Mouse (Mus musculus): ENCODE measurements at regions not wholly inside any gene's neighbourhood (a gene's known extent, or its start where the extent isn't known, plus 50 kb on each side); places are given as distances from the start of the nearest gene placed in this dataset.
A peak's percentile ranks its signal among the peaks of the same experiment; 100 is the strongest.
"Not testable (repeated sequence)": the region's sequence is repeated elsewhere in the genome, so short reads cannot be mapped to it uniquely, and the experiment has no call there.

GRCm38 (mm10) chr3:111402135-111402534 lies 1151.3 kb upstream of the Prmt6 start:
- Histone ChIP-seq H3K27me3 (replicated peaks; ENCODE audit: control insufficient read depth, insufficient read depth, low read length) (no peaks in the 10 kb centered on the region), H3K9ac (replicated peaks; ENCODE audit: low read depth, low read length) (no peak overlapping the region), H3K4me3 (replicated peaks; ENCODE audit: low read length) (no peak overlapping the region), H3K36me3 (ENCODE audit: control insufficient read depth, insufficient read depth) (no peaks in the 10 kb centered on the region), H3K27ac (ENCODE audit: low read length) (no peak overlapping the region), H3K4me1 (replicated peaks; ENCODE audit: control insufficient read depth, insufficient read depth, low read length) (no peaks in the 10 kb centered on the region), H3K4me2 (ENCODE audit: low read length) (no peak overlapping the region), H3K9me3 (ENCODE audit: control insufficient read depth, low read length) (no peaks in the 10 kb centered on the region)
- ATAC-seq = no peak
- 39% methylated on average over 3 of the region's 3 CpGs for WGBS

- H3K27me3 ChIP-seq (replicated peaks; ENCODE audit: control insufficient read depth, insufficient read depth, low read length) = no peaks in the 10 kb centered on the region
These were observed 1142.3 kb upstream of the Prmt6 start for GRCm38 (mm10) chr3:111393127-111393526.

GRCm38 (mm10) chr3:111392713-111393112 lies 1141.9 kb upstream of the Prmt6 start:
- not testable (repeated sequence) for H3K36me3 ChIP-seq (ENCODE audit: control insufficient read depth, insufficient read depth); H3K9ac ChIP-seq (replicated peaks; ENCODE audit: low read depth, low read length); H3K9me3 ChIP-seq (ENCODE audit: control insufficient read depth, low read length); H3K4me1 ChIP-seq (replicated peaks; ENCODE audit: control insufficient read depth, insufficient read depth, low read length); ATAC-seq; H3K27me3 ChIP-seq (replicated peaks; ENCODE audit: control insufficient read depth, insufficient read depth, low read length); H3K27ac ChIP-seq (ENCODE audit: low read length); H3K4me3 ChIP-seq (replicated peaks; ENCODE audit: low read length); H3K4me2 ChIP-seq (ENCODE audit: low read length)
- WGBS = 8% methylated on average over 1 of the region's 1 CpGs

More at GRCm38 (mm10) chr3:111393127-111393526, 1142.3 kb upstream of the Prmt6 start:
- Histone ChIP-seq H3K27ac (ENCODE audit: low read length) (no peak overlapping the region), H3K4me2 (ENCODE audit: low read length) (no peak overlapping the region), H3K9ac (replicated peaks; ENCODE audit: low read depth, low read length) (no peak overlapping the region), H3K4me3 (replicated peaks; ENCODE audit: low read length) (no peak overlapping the region), H3K9me3 (ENCODE audit: control insufficient read depth, low read length) (no peaks in the 10 kb centered on the region), H3K36me3 (ENCODE audit: control insufficient read depth, insufficient read depth) (no peaks in the 10 kb centered on the region), H3K4me1 (replicated peaks; ENCODE audit: control insufficient read depth, insufficient read depth, low read length) (no peaks in the 10 kb centered on the region)
- ATAC-seq = peak; percentile 88

GRCm38 (mm10) chr3:111386745-111387144 lies 1135.9 kb upstream of the Prmt6 start:
- Histone ChIP-seq H3K4me1 (replicated peaks; ENCODE audit: control insufficient read depth, insufficient read depth, low read length) (no peaks in the 10 kb centered on the region), H3K4me3 (replicated peaks; ENCODE audit: low read length) (no peak overlapping the region), H3K27ac (ENCODE audit: low read length) (no peak overlapping the region), H3K36me3 (ENCODE audit: control insufficient read depth, insufficient read depth) (no peaks in the 10 kb centered on the region), H3K9ac (replicated peaks; ENCODE audit: low read depth, low read length) (no peak overlapping the region), H3K27me3 (replicated peaks; ENCODE audit: control insufficient read depth, insufficient read depth, low read length) (no peaks in the 10 kb centered on the region), H3K4me2 (ENCODE audit: low read length) (no peak overlapping the region), H3K9me3 (ENCODE audit: control insufficient read depth, low read length) (no peaks in the 10 kb centered on the region)
- ATAC-seq = peak; percentile 84
- WGBS = 61% methylated on average over 1 of the region's 1 CpGs

- Histone ChIP-seq H3K36me3 (ENCODE audit: control insufficient read depth, insufficient read depth) (no peaks in the 10 kb centered on the region), H3K4me2 (ENCODE audit: low read length) (no peak overlapping the region), H3K9me3 (ENCODE audit: control insufficient read depth, low read length) (no peaks in the 10 kb centered on the region), H3K27ac (ENCODE audit: low read length) (no peak overlapping the region), H3K9ac (replicated peaks; ENCODE audit: low read depth, low read length) (no peak overlapping the region), H3K27me3 (replicated peaks; ENCODE audit: control insufficient read depth, insufficient read depth, low read length) (no peaks in the 10 kb centered on the region), H3K4me3 (replicated peaks; ENCODE audit: low read length) (no peak overlapping the region), H3K4me1 (replicated peaks; ENCODE audit: control insufficient read depth, insufficient read depth, low read length) (no peaks in the 10 kb centered on the region)
- peak; percentile 93 for ATAC-seq
These were observed 1135.5 kb upstream of the Prmt6 start for GRCm38 (mm10) chr3:111386334-111386733.

GRCm38 (mm10) chr3:111385627-111386026 lies 1134.8 kb upstream of the Prmt6 start:
- no peak; the same call in 1 of the 2 replicates for ATAC-seq
- no peak overlapping the region for H3K4me2 ChIP-seq (ENCODE audit: low read length)
- 98% methylated on average over 7 of the region's 7 CpGs for WGBS
- H3K9me3 ChIP-seq (ENCODE audit: control insufficient read depth, low read length) = no peaks in the 10 kb centered on the region
- H3K27me3 ChIP-seq (replicated peaks; ENCODE audit: control insufficient read depth, insufficient read depth, low read length) = no peaks in the 10 kb centered on the region
- H3K9ac ChIP-seq (replicated peaks; ENCODE audit: low read depth, low read length) = no peak overlapping the region
- H3K36me3 ChIP-seq (ENCODE audit: control insufficient read depth, insufficient read depth) = no peaks in the 10 kb centered on the region
- no peak overlapping the region for H3K4me3 ChIP-seq (replicated peaks; ENCODE audit: low read length)
- H3K27ac ChIP-seq (ENCODE audit: low read length) = no peak overlapping the region
- no peaks in the 10 kb centered on the region for H3K4me1 ChIP-seq (replicated peaks; ENCODE audit: control insufficient read depth, insufficient read depth, low read length)

- no peaks in the 10 kb centered on the region for H3K27me3 ChIP-seq (replicated peaks; ENCODE audit: control insufficient read depth, insufficient read depth, low read length)
- no peaks in the 10 kb centered on the region for H3K9me3 ChIP-seq (ENCODE audit: control insufficient read depth, low read length)
- no peak overlapping the region for H3K27ac ChIP-seq (ENCODE audit: low read length)
- H3K4me2 ChIP-seq (ENCODE audit: low read length) = no peak overlapping the region
- 76% methylated on average over 1 of the region's 1 CpGs for WGBS
- H3K4me1 ChIP-seq (replicated peaks; ENCODE audit: control insufficient read depth, insufficient read depth, low read length) = no peaks in the 10 kb centered on the region
- no peak overlapping the region for H3K4me3 ChIP-seq (replicated peaks; ENCODE audit: low read length)
- ATAC-seq = no peak
- H3K9ac ChIP-seq (replicated peaks; ENCODE audit: low read depth, low read length) = no peak overlapping the region
- no peaks in the 10 kb centered on the region for H3K36me3 ChIP-seq (ENCODE audit: control insufficient read depth, insufficient read depth)
These were observed 1120.5 kb upstream of the Prmt6 start for GRCm38 (mm10) chr3:111371259-111371658.

GRCm38 (mm10) chr3:111338247-111338646 lies 1087.4 kb upstream of the Prmt6 start:
- no peaks in the 10 kb centered on the region for H3K9me3 ChIP-seq (ENCODE audit: control insufficient read depth, low read length)
- 34% methylated on average over 2 of the region's 2 CpGs for WGBS
- H3K4me3 ChIP-seq (replicated peaks; ENCODE audit: low read length) = no peak overlapping the region
- no peaks in the 10 kb centered on the region for H3K27me3 ChIP-seq (replicated peaks; ENCODE audit: control insufficient read depth, insufficient read depth, low read length)
- H3K4me1 ChIP-seq (replicated peaks; ENCODE audit: control insufficient read depth, insufficient read depth, low read length) = no peaks in the 10 kb centered on the region
- no peak for ATAC-seq
- no peaks in the 10 kb centered on the region for H3K36me3 ChIP-seq (ENCODE audit: control insufficient read depth, insufficient read depth)
- H3K9ac ChIP-seq (replicated peaks; ENCODE audit: low read depth, low read length) = no peak overlapping the region
- H3K27ac ChIP-seq (ENCODE audit: low read length) = no peak overlapping the region
- no peak overlapping the region for H3K4me2 ChIP-seq (ENCODE audit: low read length)

GRCm38 (mm10) chr3:111291018-111291538 lies 1040.3 kb upstream of the Prmt6 start:
- Histone ChIP-seq H3K27ac (ENCODE audit: low read length) (no peak overlapping the region), H3K4me2 (ENCODE audit: low read length) (no peak overlapping the region), H3K4me3 (replicated peaks; ENCODE audit: low read length) (no peak overlapping the region), H3K9me3 (ENCODE audit: control insufficient read depth, low read length) (no peaks in the 10 kb centered on the region), H3K27me3 (replicated peaks; ENCODE audit: control insufficient read depth, insufficient read depth, low read length) (no peaks in the 10 kb centered on the region), H3K4me1 (replicated peaks; ENCODE audit: control insufficient read depth, insufficient read depth, low read length) (no peaks in the 10 kb centered on the region), H3K36me3 (ENCODE audit: control insufficient read depth, insufficient read depth) (no peaks in the 10 kb centered on the region), H3K9ac (replicated peaks; ENCODE audit: low read depth, low read length) (no peak overlapping the region)
- ATAC-seq = no peak
- 84% methylated on average over 2 of the region's 2 CpGs for WGBS

GRCm38 (mm10) chr3:111281584-111281983 lies 1030.8 kb upstream of the Prmt6 start:
- Histone ChIP-seq H3K36me3 (ENCODE audit: control insufficient read depth, insufficient read depth) (no peaks in the 10 kb centered on the region), H3K27me3 (replicated peaks; ENCODE audit: control insufficient read depth, insufficient read depth, low read length) (no peaks in the 10 kb centered on the region), H3K4me2 (ENCODE audit: low read length) (no peak overlapping the region), H3K27ac (ENCODE audit: low read length) (no peak overlapping the region), H3K9ac (replicated peaks; ENCODE audit: low read depth, low read length) (no peak overlapping the region), H3K4me1 (replicated peaks; ENCODE audit: control insufficient read depth, insufficient read depth, low read length) (no peaks in the 10 kb centered on the region), H3K9me3 (ENCODE audit: control insufficient read depth, low read length) (no peaks in the 10 kb centered on the region), H3K4me3 (replicated peaks; ENCODE audit: low read length) (no peak overlapping the region)
- no peak for ATAC-seq

Measured in forebrain, embryonic 16.5 days (tissue).